Mouse (Mus musculus) forebrain, embryonic 16.5 days (tissue): Measurements from ENCODE around the gene Cntfr. TPM values are rescaled to one million over a fixed set of nuclear protein-coding genes. Genes with fewer than 3 reads are reported as not detected.
"Not testable (repeated sequence)": the region's sequence is repeated elsewhere in the genome, so short reads cannot be mapped to it uniquely, and the experiment has no call there.

ENCODE experiments used
- ATAC-seq: fragments of 200-750 bp; cut with Nextera tagmentation; 2 replicates; pipeline ENCODE4 v1.8.0; 2017; ENCODE audit warnings: mild to moderate bottlenecking, moderate library complexity
- H3K27ac ChIP-seq: fragments of 300-500 bp; sonication (generic); 2 replicates; pipeline ENCODE4 v1.5.1; 2014; ENCODE audit warnings: low read length, control low read depth
- H3K27me3 ChIP-seq: fragments of 300-500 bp; sonication (generic); replicated peaks from 2 replicates; pipeline ENCODE4 v1.6.1; 2014; ENCODE audit warnings: low read length; ENCODE audit not compliant: control insufficient read depth, insufficient read depth
- H3K36me3 ChIP-seq: fragments of 300-500 bp; sonication (generic); 2 replicates; pipeline ENCODE4 v1.6.1; 2014; ENCODE audit not compliant: control insufficient read depth, insufficient read depth
- H3K4me1 ChIP-seq: fragments of 300-500 bp; sonication (generic); replicated peaks from 2 replicates; pipeline ENCODE4 v1.6.1; 2014; ENCODE audit warnings: low read length; ENCODE audit not compliant: control insufficient read depth, insufficient read depth
- H3K4me2 ChIP-seq: fragments of 300-500 bp; sonication (generic); 2 replicates; pipeline ENCODE4 v1.6.1; 2014; ENCODE audit warnings: mild to moderate bottlenecking, low read length, control low read depth
- H3K4me3 ChIP-seq: fragments of 300-500 bp; sonication (generic); replicated peaks from 2 replicates; pipeline ENCODE4 v1.5.1; 2014; ENCODE audit warnings: mild to moderate bottlenecking, low read length, control low read depth
- H3K9ac ChIP-seq: fragments of 300-500 bp; sonication (generic); replicated peaks from 2 replicates; pipeline ENCODE4 v1.6.1; 2014; ENCODE audit warnings: low read depth, low read length, control low read depth
- H3K9me3 ChIP-seq: fragments of 300-500 bp; sonication (generic); 2 replicates; pipeline ENCODE4 v1.6.1; 2016; ENCODE audit warnings: low read length; ENCODE audit not compliant: control insufficient read depth
- WGBS: fragments of 180-500 bp; shearing (Covaris S2); extraction: QIAGEN DNeasy Blood & Tissue Kit; methylation state at CpG from one replicate; pipeline ENCODE4 v1.1.7; 2014; 5-methylcytosine and 5-hydroxymethylcytosine counted together
- polyA plus RNA-seq: library from polyadenylated mRNA; unstranded; fragments of >200 nt; fragmentation: Nextera tagmentation; extraction: Ambion mirVana; gene quantifications from 2 replicates; pipeline ENCODE4 v1.2.1, GENCODE M21; 2015

Gene Cntfr
- 12.3 and 16.7 TPM in 2 replicates for polyA plus RNA-seq

DNA sequence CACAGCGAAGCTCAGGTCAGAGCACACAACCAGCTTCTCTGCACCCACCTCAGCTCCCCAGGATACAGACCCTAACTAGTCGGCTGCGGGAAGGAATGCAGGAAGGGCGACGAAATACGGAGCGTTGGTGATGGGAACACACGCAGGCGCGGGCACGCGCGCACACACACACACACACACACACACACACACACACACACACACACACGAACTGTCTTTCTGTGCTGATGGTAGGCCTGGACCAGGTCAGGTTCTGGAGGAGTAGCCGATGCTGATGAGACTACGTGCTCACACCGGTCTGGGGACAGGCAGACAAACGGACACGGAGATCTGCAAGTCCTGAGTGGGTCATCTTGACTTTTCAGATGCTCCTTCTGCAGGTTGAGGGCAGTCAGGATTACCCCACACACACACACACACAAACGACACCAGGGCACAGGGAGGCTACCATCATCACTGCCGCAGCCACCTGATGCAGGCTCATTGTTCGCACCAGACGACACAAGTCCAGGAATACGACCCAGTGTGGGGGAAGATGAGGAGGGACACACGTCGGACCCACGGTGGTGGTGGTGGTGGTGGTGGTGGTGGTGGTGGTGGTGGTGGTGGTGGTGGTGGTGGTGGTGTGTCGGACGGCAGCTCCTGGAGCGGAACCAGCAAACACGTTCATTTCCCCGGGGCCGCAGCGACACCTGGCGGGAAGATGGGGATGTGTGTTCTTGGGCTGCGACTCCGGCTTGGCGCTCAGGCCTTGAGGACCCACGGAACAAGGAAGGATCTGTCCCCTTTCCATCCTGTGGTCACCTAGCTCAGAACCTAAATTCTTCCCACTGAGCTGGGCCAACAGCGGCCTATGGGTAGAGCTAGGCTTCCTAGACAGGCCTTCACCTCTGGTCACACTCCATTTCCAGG, at the start of gene Cntfr:
TSS of gene Cntfr (minus strand) at position 160 of the 912 bp plus-strand sequence.
- H3K4me3 ChIP-seq, H3K4me2 ChIP-seq, H3K9ac ChIP-seq, H3K27ac ChIP-seq, H3K36me3 ChIP-seq, H3K4me1 ChIP-seq, H3K27me3 ChIP-seq, H3K9me3 ChIP-seq: not testable (repeated sequence)
- 20% methylated on average over 30 of the region's 40 CpGs for WGBS
- ATAC-seq: 0 out of 2 replicates have a peak, but pooled peaks have one; percentile 28

GRCm38 (mm10) chr4:41745021-41745420, 48.1 kb upstream of the Cntfr start:
- Histone ChIP-seq H3K9ac (no peak overlapping the region), H3K27ac (no peak overlapping the region), H3K9me3 (0 out of 2 replicates have a peak, but pooled peaks cover 3% of the 10 kb centered on the region), H3K4me3 (no peak overlapping the region), H3K4me1 (peaks cover 12% of the 10 kb centered on the region), H3K4me2 (no peak overlapping the region), H3K36me3 (no peaks in the 10 kb centered on the region), H3K27me3 (0 out of 2 replicates have a peak, but pooled peaks cover 3% of the 10 kb centered on the region)
- WGBS: 71% methylated on average over 1 of the region's 1 CpGs
- ATAC-seq: no peak

- Histone ChIP-seq H3K4me2 (no peak overlapping the region), H3K36me3 (no peaks in the 10 kb centered on the region), H3K4me3 (no peak overlapping the region), H3K9ac (no peak overlapping the region), H3K4me1 (peaks cover 21% of the 10 kb centered on the region), H3K27ac (no peak overlapping the region), H3K27me3 (0 out of 2 replicates have a peak, but pooled peaks cover 3% of the 10 kb centered on the region), H3K9me3 (0 out of 2 replicates have a peak, but pooled peaks cover 3% of the 10 kb centered on the region)
- 79% methylated on average over 2 of the region's 2 CpGs for WGBS
- ATAC-seq: no peak
Measured at GRCm38 (mm10) chr4:41744131-41744530, 47.2 kb upstream of the Cntfr start.

GRCm38 (mm10) chr4:41741158-41741560, 44.3 kb upstream of the Cntfr start:
- H3K9me3 ChIP-seq: 0 out of 2 replicates have a peak, but pooled peaks cover 3% of the 10 kb centered on the region
- H3K27me3 ChIP-seq: 0 out of 2 replicates have a peak, but pooled peaks cover 3% of the 10 kb centered on the region
- H3K36me3 ChIP-seq: no peaks in the 10 kb centered on the region; the same call in 1 of the 2 replicates
- peak overlapping the region; percentile 80 for H3K27ac ChIP-seq
- peak overlapping the region; percentile 82 for H3K4me3 ChIP-seq
- peak overlapping the region; percentile 82 for H3K9ac ChIP-seq
- ATAC-seq: peak; percentile 96
- WGBS: 0% methylated on average over 27 of the region's 27 CpGs
- peak overlapping the region; percentile 93 for H3K4me2 ChIP-seq
- H3K4me1 ChIP-seq: peaks cover 21% of the 10 kb centered on the region

DNA sequence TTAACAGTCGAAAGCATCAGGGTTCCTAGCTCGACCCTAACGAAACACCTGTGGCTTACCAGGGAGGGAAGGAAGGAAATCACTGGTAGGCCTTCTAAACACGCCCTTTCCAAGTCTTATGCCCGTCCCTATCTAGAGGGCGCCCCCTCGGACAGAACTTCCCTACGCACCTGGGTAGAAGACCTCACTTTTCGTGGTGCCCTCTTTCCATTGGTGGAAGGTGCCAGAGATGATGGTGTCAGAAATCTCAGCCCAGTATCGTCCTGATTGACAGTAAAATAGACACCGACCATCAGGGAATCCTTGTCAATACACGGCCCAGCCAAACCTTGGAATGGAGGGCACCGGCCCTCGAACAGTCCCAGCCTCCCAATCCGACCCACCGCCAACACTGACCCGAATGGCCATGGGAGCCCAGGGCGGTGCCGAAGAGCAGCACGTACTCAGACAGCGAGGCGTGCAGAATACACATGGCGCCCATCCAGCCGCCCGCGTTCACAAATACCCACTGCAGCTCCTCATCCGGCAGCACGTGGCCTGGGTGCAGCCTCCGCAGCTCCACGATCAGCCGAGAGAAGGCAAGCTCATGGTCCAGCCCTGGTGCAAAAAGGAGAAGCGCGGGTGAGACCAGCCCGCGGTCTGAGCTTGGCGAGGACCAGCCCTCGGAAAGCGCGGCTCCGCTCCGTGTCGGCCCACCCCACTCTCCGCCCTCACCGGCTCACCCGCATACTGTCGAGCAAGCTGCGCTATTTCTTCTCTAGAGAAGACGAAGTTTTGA, 43.7 kb upstream of the Cntfr start:
- under 1% methylated on average over 48 of the region's 48 CpGs for WGBS
- Histone ChIP-seq H3K4me3 (peak overlapping the region; percentile 82), H3K9ac (peak overlapping the region; percentile 82), H3K36me3 (no peaks in the 10 kb centered on the region; the same call in 1 of the 2 replicates), H3K27ac (peak overlapping the region; percentile 80), H3K4me1 (peaks cover 21% of the 10 kb centered on the region), H3K9me3 (no peaks in the 10 kb centered on the region), H3K4me2 (peak overlapping the region; percentile 93), H3K27me3 (0 out of 2 replicates have a peak, but pooled peaks cover 3% of the 10 kb centered on the region)
- ATAC-seq: peak; percentile 80

- H3K9ac ChIP-seq: no peak overlapping the region
- peaks cover 21% of the 10 kb centered on the region for H3K4me1 ChIP-seq
- H3K27me3 ChIP-seq: no peaks in the 10 kb centered on the region
- 96% methylated on average over 13 of the region's 13 CpGs for WGBS
- no peaks in the 10 kb centered on the region; the same call in 1 of the 2 replicates for H3K36me3 ChIP-seq
- 0 out of 2 replicates have a peak, but pooled peaks cover 2% of the 10 kb centered on the region for H3K9me3 ChIP-seq
- no peak for ATAC-seq
- H3K4me3 ChIP-seq: no peak overlapping the region
- no peak overlapping the region for H3K4me2 ChIP-seq
- no peak overlapping the region for H3K27ac ChIP-seq
Measured at GRCm38 (mm10) chr4:41739260-41739659, 42.4 kb upstream of the Cntfr start.

- no peak for ATAC-seq
- 69% methylated on average over 1 of the region's 1 CpGs for WGBS
Measured at GRCm38 (mm10) chr4:41738256-41738603, 41.3 kb upstream of the Cntfr start.

DNA sequence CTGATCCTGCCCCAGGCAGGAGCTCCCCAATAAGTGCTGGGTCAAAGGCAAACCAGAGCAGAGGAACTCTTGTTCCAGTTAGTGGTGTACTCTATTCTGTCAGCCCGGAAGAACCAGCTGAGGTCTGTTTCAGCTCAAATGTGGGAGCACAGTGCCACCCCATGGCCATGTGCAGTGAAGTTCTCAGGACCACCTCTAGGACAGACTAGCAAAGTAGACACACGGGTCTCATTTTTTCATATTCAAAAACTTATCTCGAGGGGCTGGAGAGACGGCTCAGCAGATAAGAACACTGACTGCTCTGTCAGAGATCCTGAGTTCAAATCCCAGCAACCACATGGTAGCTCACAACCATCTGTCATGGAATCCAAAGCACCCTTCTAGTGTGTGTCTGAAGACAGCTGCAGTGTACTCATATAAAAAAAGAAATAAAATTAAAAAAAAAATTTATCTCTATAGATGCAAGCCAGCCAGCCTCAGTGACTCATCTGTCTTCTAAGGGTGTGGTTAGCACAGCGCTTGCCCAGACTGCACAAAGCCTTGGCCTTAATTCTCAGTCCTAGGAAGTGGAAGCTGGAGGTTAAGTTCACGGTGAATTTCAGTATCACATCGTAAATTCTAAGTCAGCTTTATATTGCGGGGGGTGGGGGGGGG, 40.8 kb upstream of the Cntfr start:
- Histone ChIP-seq H3K4me2 (no peak overlapping the region), H3K36me3 (no peaks in the 10 kb centered on the region; the same call in 1 of the 2 replicates), H3K27me3 (peaks cover 4% of the 10 kb centered on the region), H3K4me3 (no peak overlapping the region), H3K9ac (no peak overlapping the region), H3K4me1 (peaks cover 21% of the 10 kb centered on the region), H3K27ac (no peak overlapping the region), H3K9me3 (0 out of 2 replicates have a peak, but pooled peaks cover 2% of the 10 kb centered on the region)
- WGBS: 42% methylated on average over 8 of the region's 8 CpGs
- peak; percentile 57 for ATAC-seq

More at GRCm38 (mm10) chr4:41738256-41738603, 41.3 kb upstream of the Cntfr start:
- H3K4me2 ChIP-seq: no peak overlapping the region
- H3K27ac ChIP-seq: no peak overlapping the region
- H3K4me1 ChIP-seq: peaks cover 21% of the 10 kb centered on the region
- H3K27me3 ChIP-seq: no peaks in the 10 kb centered on the region
- no peak overlapping the region for H3K4me3 ChIP-seq
- H3K9me3 ChIP-seq: 0 out of 2 replicates have a peak, but pooled peaks cover 2% of the 10 kb centered on the region
- H3K36me3 ChIP-seq: no peaks in the 10 kb centered on the region; the same call in 1 of the 2 replicates
- no peak overlapping the region for H3K9ac ChIP-seq
